Mouse (Mus musculus): Measurements from ENCODE around the gene Cdh15.

GRCm38 (mm10) chr8:122906463-122907021 lies 58.8 kb downstream of the Cdh15 start:
- TF ChIP-seq ZC3H11A (IDR thresholded peaks at IDR 0.05; ENCODE audit: borderline replicate concordance, low read depth, low read length) (0 out of 2 replicates have a peak, but pooled peaks have one; percentile 45), CHD2 (IDR thresholded peaks at IDR 0.05; ENCODE audit: low read depth, low read length) (no peak)
